Mouse (Mus musculus) limb, embryonic 13.5 days (tissue): ENCODE results near the gene Lrmda. TPM values are rescaled to one million over a fixed set of nuclear protein-coding genes. Genes with fewer than 3 reads are reported as not detected.

Source experiments
- ATAC-seq: fragments of 200-750 bp; cut with Nextera tagmentation; 2 replicates; pipeline ENCODE4 v1.8.0; 2017; ENCODE audit warnings: low read depth, moderate number of reproducible peaks, moderate TSS enrichment; ENCODE audit not compliant: low FRiP score
- H3K27ac ChIP-seq: fragments of 300-500 bp; sonication (generic); 2 replicates; pipeline ENCODE4 v1.5.1; 2015; ENCODE audit warnings: inconsistent platforms, mild to moderate bottlenecking, moderate library complexity
- H3K27me3 ChIP-seq: fragments of 300-500 bp; sonication (generic); 2 replicates; pipeline ENCODE4 v1.6.1; 2015; ENCODE audit warnings: mild to moderate bottlenecking, inconsistent platforms
- H3K36me3 ChIP-seq: fragments of 300-500 bp; sonication (generic); 2 replicates; pipeline ENCODE4 v1.6.1; 2015; ENCODE audit warnings: inconsistent platforms, mild to moderate bottlenecking, moderate library complexity
- H3K4me1 ChIP-seq: fragments of 300-500 bp; sonication (generic); 2 replicates; pipeline ENCODE4 v1.6.1; 2015; ENCODE audit warnings: inconsistent platforms
- H3K4me2 ChIP-seq: fragments of 300-500 bp; sonication (generic); replicated peaks from 2 replicates; pipeline ENCODE4 v1.6.1; 2015; ENCODE audit warnings: inconsistent platforms, mild to moderate bottlenecking, moderate library complexity
- H3K4me3 ChIP-seq: fragments of 300-500 bp; sonication (generic); 2 replicates; pipeline ENCODE4 v1.5.1; 2015; ENCODE audit warnings: moderate library complexity, mild to moderate bottlenecking, inconsistent platforms
- H3K9ac ChIP-seq: fragments of 300-500 bp; sonication (generic); 2 replicates; pipeline ENCODE4 v1.6.1; 2015; ENCODE audit warnings: mild to moderate bottlenecking, inconsistent platforms
- H3K9me3 ChIP-seq: fragments of 300-500 bp; sonication (generic); 2 replicates; pipeline ENCODE4 v1.6.1; 2016; ENCODE audit warnings: inconsistent platforms
- WGBS: fragments of 180-500 bp; shearing (Covaris S2); methylation state at CpG from one replicate; pipeline ENCODE4 v1.1.7; 2015; 5-methylcytosine and 5-hydroxymethylcytosine counted together
- polyA plus RNA-seq: library from polyadenylated mRNA; unstranded; fragments of >200 nt; fragmentation: Nextera tagmentation; extraction: Ambion mirVana; gene quantifications from 2 replicates; pipeline ENCODE4 v1.2.1, GENCODE M21; 2015

The Lrmda gene
- polyA plus RNA-seq, 1 experiment from 2014 or later = 0.38 TPM

DNA sequence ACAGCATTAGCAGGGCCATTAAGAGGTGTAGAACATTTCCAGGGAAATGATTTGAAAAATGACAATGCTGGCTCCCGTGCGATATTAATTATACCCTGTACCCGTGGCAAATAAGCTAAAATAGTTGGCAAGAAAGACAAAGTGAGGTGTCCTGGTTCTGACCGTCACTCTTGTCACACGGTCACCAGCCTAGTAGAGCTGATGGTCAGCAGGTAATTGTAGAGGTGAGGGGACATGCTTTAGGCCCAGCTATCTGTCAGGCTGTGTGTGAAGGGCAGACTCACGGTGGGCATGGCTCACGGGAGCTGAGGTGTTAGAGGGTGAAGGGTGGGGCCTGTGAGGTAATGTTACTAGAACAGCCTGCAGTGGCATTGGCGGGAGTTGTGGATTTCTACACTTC, 134.6 kb downstream of the Lrmda start:
- peaks cover 59% of the 10 kb centered on the region for H3K4me1 ChIP-seq

DNA sequence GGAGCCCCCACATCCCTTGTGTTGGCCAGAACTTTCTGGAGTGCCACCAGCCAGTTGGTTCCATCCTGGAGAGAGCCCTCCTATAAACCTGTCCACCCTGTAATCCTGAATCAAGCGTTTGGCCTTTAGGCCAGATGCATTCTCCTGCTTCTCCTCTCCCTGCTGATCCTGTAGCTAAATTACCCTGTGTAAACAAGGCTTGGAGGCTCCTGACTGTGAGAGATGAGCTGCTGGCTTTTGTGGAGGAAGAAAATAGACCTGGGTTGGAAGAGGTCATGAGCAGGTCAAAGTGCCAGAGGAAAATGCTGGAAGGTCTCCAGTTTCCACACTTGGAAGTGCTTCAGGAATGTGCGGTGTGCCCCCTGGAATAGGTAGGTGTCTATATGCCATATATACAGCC, 135.5 kb downstream of the Lrmda start:
- no peak overlapping the region for H3K27ac ChIP-seq
- H3K36me3 ChIP-seq = no peaks in the 10 kb centered on the region
- WGBS = 29% methylated on average over 2 of the region's 2 CpGs
- peaks cover 59% of the 10 kb centered on the region for H3K4me1 ChIP-seq
- H3K4me2 ChIP-seq = no peak overlapping the region
- ATAC-seq = no peak
- H3K27me3 ChIP-seq = peaks cover 34% of the 10 kb centered on the region
- H3K4me3 ChIP-seq = no peak overlapping the region
- H3K9me3 ChIP-seq = no peaks in the 10 kb centered on the region
- no peak overlapping the region for H3K9ac ChIP-seq

More for the DNA sequence above, 134.6 kb downstream of the Lrmda start:
- H3K4me3 ChIP-seq = no peak overlapping the region
- no peaks in the 10 kb centered on the region for H3K36me3 ChIP-seq
- no peak overlapping the region for H3K9ac ChIP-seq
- peaks cover 34% of the 10 kb centered on the region for H3K27me3 ChIP-seq
- no peak overlapping the region for H3K4me2 ChIP-seq
- ATAC-seq = peak; percentile 17; the same call in 1 of the 2 replicates
- 52% methylated on average over 8 of the region's 8 CpGs for WGBS
- no peak overlapping the region for H3K27ac ChIP-seq
- H3K9me3 ChIP-seq = no peaks in the 10 kb centered on the region

DNA sequence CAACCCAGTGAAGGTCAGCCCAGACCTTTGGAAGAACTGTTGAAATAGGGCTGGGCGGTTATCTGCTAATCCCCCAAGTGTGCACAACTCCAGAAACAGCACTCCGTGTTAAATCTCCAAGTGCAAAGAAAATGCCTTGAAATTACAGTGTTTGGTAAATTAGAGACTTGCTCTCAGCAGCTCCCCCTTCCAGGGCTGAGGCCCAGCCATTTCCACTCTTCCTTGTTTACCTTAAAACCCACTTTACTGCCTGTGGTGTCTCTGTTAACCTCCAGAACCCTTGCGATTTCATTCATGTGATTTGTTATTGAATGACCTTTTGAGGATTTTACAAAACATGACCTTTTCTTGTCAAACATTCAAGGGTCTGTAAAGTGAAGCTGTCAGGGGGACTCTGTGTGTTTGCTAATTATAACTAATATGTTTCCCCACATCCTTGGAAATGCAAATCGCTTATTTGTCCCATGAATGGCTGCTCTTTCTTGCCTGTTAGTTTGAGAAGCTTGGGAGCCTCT, 136.1 kb downstream of the Lrmda start:
- Histone ChIP-seq H3K36me3 (no peaks in the 10 kb centered on the region), H3K4me3 (no peak overlapping the region), H3K9ac (no peak overlapping the region), H3K27ac (no peak overlapping the region), H3K4me1 (peaks cover 59% of the 10 kb centered on the region), H3K27me3 (peaks cover 34% of the 10 kb centered on the region), H3K9me3 (no peaks in the 10 kb centered on the region), H3K4me2 (no peak overlapping the region)
- no peak for ATAC-seq
- 35% methylated on average over 4 of the region's 4 CpGs for WGBS

DNA sequence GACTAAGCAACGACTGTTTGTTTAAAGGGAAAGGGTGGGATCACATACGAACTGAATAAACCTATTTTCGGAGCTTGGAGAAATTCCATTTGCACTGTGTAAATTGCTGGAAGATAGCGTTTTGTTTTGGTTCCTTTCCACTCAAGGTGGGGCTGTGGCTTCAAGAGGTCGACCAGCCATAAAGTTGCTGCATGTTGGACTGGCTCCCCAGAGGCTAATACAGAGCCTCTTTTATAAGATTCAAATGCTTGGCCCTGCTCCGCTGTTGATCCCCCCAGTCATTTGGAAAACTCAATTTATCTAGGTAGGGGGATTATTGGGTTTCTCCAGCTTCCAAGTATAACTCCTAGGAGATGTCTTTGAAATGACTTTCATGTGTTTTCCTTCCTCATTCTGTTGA, 137.5 kb downstream of the Lrmda start:
- no peak overlapping the region for H3K4me2 ChIP-seq
- H3K9me3 ChIP-seq = no peaks in the 10 kb centered on the region
- H3K36me3 ChIP-seq = no peaks in the 10 kb centered on the region
- peaks cover 34% of the 10 kb centered on the region for H3K27me3 ChIP-seq
- peaks cover 61% of the 10 kb centered on the region for H3K4me1 ChIP-seq
- H3K27ac ChIP-seq = no peak overlapping the region
- H3K9ac ChIP-seq = no peak overlapping the region
- ATAC-seq = peak; percentile 62; the same call in 1 of the 2 replicates
- H3K4me3 ChIP-seq = no peak overlapping the region
- WGBS = 39% methylated on average over 6 of the region's 6 CpGs

GRCm38 (mm10) chr14:22161416-22161815, 141.9 kb downstream of the Lrmda start:
- H3K27me3 ChIP-seq = peaks cover 26% of the 10 kb centered on the region
- no peak for ATAC-seq
- H3K27ac ChIP-seq = no peak overlapping the region
- peaks cover 28% of the 10 kb centered on the region for H3K4me1 ChIP-seq
- H3K9me3 ChIP-seq = no peaks in the 10 kb centered on the region
- no peak overlapping the region for H3K4me3 ChIP-seq
- WGBS = 35% methylated on average over 3 of the region's 3 CpGs
- H3K4me2 ChIP-seq = no peak overlapping the region
- H3K36me3 ChIP-seq = no peaks in the 10 kb centered on the region
- H3K9ac ChIP-seq = no peak overlapping the region

DNA sequence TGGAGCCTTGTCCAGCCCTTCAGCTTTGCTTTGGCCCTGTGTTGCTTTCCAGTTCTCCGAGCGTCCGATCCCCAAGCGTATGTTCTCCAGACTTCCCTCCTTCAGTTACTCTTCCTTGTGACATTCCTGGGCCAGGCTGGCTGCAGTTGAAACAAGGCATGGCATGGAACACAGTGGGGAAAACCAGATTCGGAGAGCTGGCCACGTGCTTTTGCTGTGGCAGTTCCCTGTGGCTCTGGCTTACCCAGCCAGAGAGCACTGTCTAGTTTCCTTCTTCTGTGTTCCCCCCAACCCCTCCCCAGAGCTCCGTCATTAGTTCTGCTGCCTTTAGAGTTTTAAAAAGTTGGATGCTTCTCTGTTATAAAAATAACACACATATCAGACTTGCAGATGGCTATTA, 147.8 kb downstream of the Lrmda start:
- H3K4me3 ChIP-seq = no peak overlapping the region
- 0 out of 2 replicates have a peak, but pooled peaks have one; percentile 67 for ATAC-seq
- H3K27ac ChIP-seq = peak overlapping the region; percentile 29; the same call in 1 of the 2 replicates
- WGBS = 15% methylated on average over 7 of the region's 7 CpGs
- no peak overlapping the region for H3K9ac ChIP-seq
- peak overlapping the region; percentile 51 for H3K4me2 ChIP-seq
- H3K27me3 ChIP-seq = peaks cover 35% of the 10 kb centered on the region
- no peaks in the 10 kb centered on the region for H3K9me3 ChIP-seq
- no peaks in the 10 kb centered on the region for H3K36me3 ChIP-seq
- H3K4me1 ChIP-seq = peaks cover 40% of the 10 kb centered on the region

GRCm38 (mm10) chr14:22168077-22168794, 148.7 kb downstream of the Lrmda start:
- ATAC-seq = peak; percentile 51; the same call in 1 of the 2 replicates
- H3K27me3 ChIP-seq = peaks cover 42% of the 10 kb centered on the region
- H3K27ac ChIP-seq = no peak overlapping the region
- no peak overlapping the region for H3K9ac ChIP-seq
- peak overlapping the region; percentile 51 for H3K4me2 ChIP-seq
- 7% methylated on average over 11 of the region's 11 CpGs for WGBS
- H3K4me3 ChIP-seq = no peak overlapping the region
- H3K36me3 ChIP-seq = no peaks in the 10 kb centered on the region
- H3K4me1 ChIP-seq = peaks cover 40% of the 10 kb centered on the region
- H3K9me3 ChIP-seq = no peaks in the 10 kb centered on the region

- WGBS = 25% methylated on average over 14 of the region's 14 CpGs
- Histone ChIP-seq H3K27ac (no peak overlapping the region), H3K36me3 (no peaks in the 10 kb centered on the region), H3K9ac (no peak overlapping the region), H3K9me3 (no peaks in the 10 kb centered on the region), H3K4me2 (peak overlapping the region; percentile 51), H3K4me1 (peaks cover 40% of the 10 kb centered on the region), H3K27me3 (peaks cover 37% of the 10 kb centered on the region), H3K4me3 (no peak overlapping the region)
- no peak for ATAC-seq
These were observed 149.5 kb downstream of the Lrmda start for GRCm38 (mm10) chr14:22168795-22169568.

- 0 out of 2 replicates have a peak, but pooled peaks cover 4% of the 10 kb centered on the region for H3K4me1 ChIP-seq
These were observed 155.2 kb downstream of the Lrmda start for GRCm38 (mm10) chr14:22174757-22175156.

DNA sequence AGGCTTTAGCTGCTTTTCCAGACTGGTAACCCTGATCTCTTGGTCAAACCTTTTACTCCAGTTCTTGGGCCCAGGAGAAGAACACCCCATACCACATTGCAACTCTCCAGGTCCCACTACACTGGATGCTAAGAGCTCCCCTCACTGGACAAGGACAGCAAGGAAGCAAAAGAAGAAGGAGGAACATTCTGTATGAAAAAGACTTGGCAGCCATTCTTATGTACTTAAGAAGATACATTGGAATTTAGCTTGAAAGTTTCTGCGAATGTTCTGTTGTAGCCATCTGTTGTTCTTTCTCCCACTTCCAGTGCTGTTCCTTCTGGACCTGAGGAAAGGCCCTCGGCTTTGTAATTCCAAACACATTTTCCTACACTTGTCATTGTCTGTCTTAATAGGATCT, 160.2 kb downstream of the Lrmda start:
- no peak for ATAC-seq
- no peaks in the 10 kb centered on the region for H3K36me3 ChIP-seq
- H3K9me3 ChIP-seq = peaks cover 5% of the 10 kb centered on the region
- no peak overlapping the region for H3K9ac ChIP-seq
- no peak overlapping the region for H3K27ac ChIP-seq
- 63% methylated on average over 2 of the region's 2 CpGs for WGBS
- H3K4me2 ChIP-seq = no peak overlapping the region
- peaks cover 3% of the 10 kb centered on the region; the same call in 1 of the 2 replicates for H3K27me3 ChIP-seq
- H3K4me3 ChIP-seq = no peak overlapping the region
- H3K4me1 ChIP-seq = 0 out of 2 replicates have a peak, but pooled peaks cover 9% of the 10 kb centered on the region

More at GRCm38 (mm10) chr14:22174757-22175156, 155.2 kb downstream of the Lrmda start:
- Histone ChIP-seq H3K4me3 (no peak overlapping the region), H3K9ac (no peak overlapping the region), H3K36me3 (no peaks in the 10 kb centered on the region), H3K9me3 (peaks cover 5% of the 10 kb centered on the region), H3K4me2 (no peak overlapping the region), H3K27me3 (peaks cover 17% of the 10 kb centered on the region; the same call in 1 of the 2 replicates), H3K27ac (no peak overlapping the region)
- WGBS = 20% methylated on average over 9 of the region's 9 CpGs
- ATAC-seq = no peak

DNA sequence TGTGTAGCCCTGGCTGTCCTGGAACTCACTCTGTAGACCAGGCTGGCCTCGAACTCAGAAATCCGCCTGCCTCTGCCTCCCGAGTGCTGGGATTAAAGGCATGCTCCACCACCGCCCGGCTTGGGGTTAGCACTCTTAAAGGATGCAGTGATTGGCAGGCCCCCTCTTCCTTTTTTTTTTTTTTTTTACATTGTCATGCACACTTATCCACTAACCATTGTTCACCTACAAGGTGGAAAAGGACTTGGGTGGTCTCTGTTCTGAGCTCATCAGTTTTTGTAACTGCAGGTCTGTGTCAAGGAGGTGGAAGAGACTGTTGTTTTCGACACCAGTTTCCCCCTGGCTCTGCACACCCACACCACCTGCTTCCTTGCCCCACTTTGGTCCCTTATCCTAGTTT, 162.0 kb downstream of the Lrmda start:
- no peak for ATAC-seq
- no peaks in the 10 kb centered on the region for H3K36me3 ChIP-seq
- H3K4me3 ChIP-seq = no peak overlapping the region
- no peak overlapping the region for H3K4me2 ChIP-seq
- H3K27ac ChIP-seq = no peak overlapping the region
- no peaks in the 10 kb centered on the region for H3K27me3 ChIP-seq
- H3K4me1 ChIP-seq = 0 out of 2 replicates have a peak, but pooled peaks cover 5% of the 10 kb centered on the region
- peaks cover 5% of the 10 kb centered on the region for H3K9me3 ChIP-seq
- no peak overlapping the region for H3K9ac ChIP-seq
- 91% methylated on average over 6 of the region's 6 CpGs for WGBS

DNA sequence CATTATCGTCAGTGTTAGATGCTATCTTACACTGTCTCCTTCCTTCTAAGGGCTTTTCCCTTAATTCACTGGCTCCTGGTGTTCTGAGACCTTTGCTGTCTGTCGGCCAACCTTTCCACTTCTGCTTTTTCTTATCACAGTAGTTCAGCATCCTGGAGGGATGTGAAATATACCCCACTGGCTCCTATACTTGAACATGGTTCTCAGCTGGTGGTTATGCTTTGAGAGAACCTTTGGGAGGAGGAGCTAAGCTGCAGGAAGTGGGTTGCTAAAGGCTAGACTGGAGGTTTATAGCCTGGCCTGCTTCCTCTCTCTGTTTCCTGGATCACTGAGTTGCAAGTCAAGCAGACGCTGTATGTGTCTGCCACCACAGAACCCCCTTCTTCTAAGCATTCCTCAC, 163.7 kb downstream of the Lrmda start:
- Histone ChIP-seq H3K36me3 (no peaks in the 10 kb centered on the region), H3K9ac (no peak overlapping the region), H3K4me1 (0 out of 2 replicates have a peak, but pooled peaks cover 5% of the 10 kb centered on the region), H3K4me3 (no peak overlapping the region), H3K4me2 (no peak overlapping the region), H3K27ac (no peak overlapping the region), H3K27me3 (no peaks in the 10 kb centered on the region), H3K9me3 (no peaks in the 10 kb centered on the region)
- no peak for ATAC-seq
- 61% methylated on average over 3 of the region's 3 CpGs for WGBS
